Mouse (Mus musculus) ES-E14 (cell line): Measurements from ENCODE around the gene Lca5l.

ENCODE experiments used
- HCFC1 ChIP-seq: IDR thresholded peaks from 2 replicates; pipeline ENCODE4 v1.6.1; 2012; ENCODE audit warnings: low read length, inconsistent platforms, borderline replicate concordance; ENCODE audit not compliant: insufficient read depth
- MAFK ChIP-seq: IDR thresholded peaks from 2 replicates; pipeline ENCODE4 v1.6.1; 2014; ENCODE audit warnings: mild to moderate bottlenecking, low read depth, low read length, inconsistent platforms; ENCODE audit not compliant: insufficient read depth
- ZC3H11A ChIP-seq: IDR thresholded peaks from 2 replicates; pipeline ENCODE4 v1.6.1; 2012; ENCODE audit warnings: low read depth, mild to moderate bottlenecking, inconsistent platforms, low read length, borderline replicate concordance

GRCm38 (mm10) chr16:96222452-96222851 lies 30.4 kb upstream of the Lca5l start:
- TF ChIP-seq HCFC1 = no peak
- no peak for TF ChIP-seq MAFK
- no peak for TF ChIP-seq ZC3H11A
